Mouse (Mus musculus) left cerebral cortex, adult 18-20 months (tissue): ENCODE results near the gene Setd2. TPM values are rescaled to one million over a fixed set of nuclear protein-coding genes. Genes with fewer than 3 reads are reported as not detected.
A peak's percentile ranks its signal among the peaks of the same experiment; 100 is the strongest.

Experiments used
- DNase-seq, 2 experiments: peaks; one replicate each; pipeline ENCODE4 v3.0.0; 2021 to 2022; ENCODE audit warnings: low spot score in 2 of 2, mixed read lengths in 1 of 2
- long read RNA-seq, 2 experiments: library from polyadenylated mRNA; stranded (forward); transcript quantifications; one replicate each; pipeline ENCODE4 v2.0.0; 2021
- total RNA-seq, 2 experiments: library from RNA; stranded (reverse); gene quantifications; 2 replicates each; pipeline ENCODE4 v1.2.3; 2021

Gene Setd2
- total RNA-seq, result 10 to 100 TPM; 60.2 to 61.9 TPM
- long read RNA-seq, experiment 1, partial matches to known transcripts, result 9 of 14 reads
- long read RNA-seq, experiment 1, other reads (novel, unspliced or antisense), result 4 of 14 reads
- long read RNA-seq, experiment 2, partial matches to known transcripts, result 4 of 7 reads
- long read RNA-seq, experiment 2, other reads (novel, unspliced or antisense), result 2 of 7 reads

GRCm38 (mm10) chr9:110532538-110533291, at the start of gene Setd2:
TSS of gene Setd2 (plus strand) at chr9:110532597.
- peak; percentile 46 to 52 for DNase-seq

DNA sequence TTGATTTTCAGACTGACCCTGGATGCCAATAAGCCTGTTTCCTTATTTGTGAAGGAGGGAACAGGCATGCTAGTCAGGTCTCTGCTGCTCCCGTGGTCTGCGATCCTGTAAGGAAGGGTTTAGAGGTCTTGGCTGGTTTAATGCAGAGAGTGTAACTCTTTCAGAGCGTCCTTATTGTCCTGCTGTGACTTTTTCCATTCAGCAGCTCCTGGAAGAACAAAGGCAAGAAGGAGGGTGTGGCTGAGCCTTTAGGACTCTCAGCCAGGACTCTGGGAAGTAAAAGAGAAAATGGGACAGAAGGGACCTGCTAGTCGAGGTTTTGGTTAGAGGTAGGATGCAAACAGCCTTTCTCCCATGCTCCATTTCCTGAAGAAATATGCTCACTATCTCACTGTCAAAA, 43.6 kb upstream of the Setd2 start:
- no peak for DNase-seq

GRCm38 (mm10) chr9:110490913-110491312, 41.5 kb upstream of the Setd2 start:
- DNase-seq, result no peak

GRCm38 (mm10) chr9:110525737-110526136, 6.7 kb upstream of the Setd2 start:
- no peak for DNase-seq

DNA sequence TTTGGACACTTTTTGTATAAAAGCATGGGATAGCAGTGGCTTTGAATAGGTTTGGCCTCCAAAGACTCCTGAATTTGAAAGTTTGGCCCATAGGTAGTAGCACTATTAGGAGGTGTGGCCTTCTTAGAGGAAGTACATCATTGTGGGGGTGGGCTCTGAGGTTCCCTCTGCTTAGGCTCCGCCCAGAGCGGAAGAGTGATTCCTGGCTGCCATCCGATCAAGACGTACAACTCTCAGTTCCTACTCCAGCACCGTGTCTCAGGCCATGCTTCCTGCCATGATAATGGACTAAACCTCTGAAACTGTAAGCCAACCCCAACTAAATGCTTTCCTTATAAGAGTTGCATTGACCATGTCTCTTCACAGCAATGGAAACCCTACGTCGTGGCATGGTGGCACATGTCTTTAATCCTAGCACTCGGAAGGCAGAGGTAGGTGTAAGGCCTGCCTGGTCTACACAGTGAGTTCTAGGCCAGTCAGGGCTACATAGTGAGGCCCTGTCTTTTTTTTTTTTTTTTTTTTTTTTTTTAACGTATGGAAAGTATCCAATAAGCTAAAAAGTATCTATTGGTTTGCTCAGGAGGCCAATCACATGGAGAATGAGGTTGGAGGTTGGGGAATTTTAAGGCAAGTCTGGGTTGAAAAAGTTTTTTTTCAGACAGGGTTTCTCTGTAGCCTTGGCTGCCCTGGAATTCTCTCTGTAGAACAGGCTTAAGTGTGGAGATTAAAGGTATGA, 3.2 kb upstream of the Setd2 start:
- no peak for DNase-seq

GRCm38 (mm10) chr9:110530650-110531049, 1.7 kb upstream of the Setd2 start:
- no peak for DNase-seq

DNA sequence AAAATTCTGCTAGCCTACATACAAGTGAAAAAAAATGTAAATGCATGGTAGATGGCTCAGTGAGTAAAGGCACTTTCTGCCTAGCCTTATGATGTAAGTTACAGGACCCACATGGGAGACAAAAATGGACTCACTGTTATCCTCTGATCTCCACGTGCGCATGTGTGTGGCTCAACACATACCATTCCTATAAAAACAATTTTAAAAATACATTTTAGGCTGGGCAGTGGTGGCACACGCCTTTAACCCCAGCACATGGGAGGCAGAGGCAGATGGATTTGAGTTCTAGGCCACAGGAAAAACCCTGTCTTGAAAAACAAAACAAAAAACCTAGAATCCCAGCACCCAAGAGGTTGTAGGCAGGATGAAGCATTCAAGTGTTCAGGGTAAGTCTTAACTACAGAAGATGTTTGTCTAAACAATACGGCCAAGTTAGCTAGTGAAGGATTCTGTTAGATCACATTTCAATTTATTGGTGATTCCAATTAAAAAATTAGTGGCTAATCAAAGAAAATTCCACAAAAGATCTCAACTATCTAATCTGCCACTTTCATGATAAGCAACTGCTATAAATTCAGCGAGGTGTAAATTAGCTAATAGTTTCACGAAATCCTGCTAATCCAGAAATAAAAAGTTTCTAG, 1.1 kb upstream of the Setd2 start:
- no peak for DNase-seq

DNA sequence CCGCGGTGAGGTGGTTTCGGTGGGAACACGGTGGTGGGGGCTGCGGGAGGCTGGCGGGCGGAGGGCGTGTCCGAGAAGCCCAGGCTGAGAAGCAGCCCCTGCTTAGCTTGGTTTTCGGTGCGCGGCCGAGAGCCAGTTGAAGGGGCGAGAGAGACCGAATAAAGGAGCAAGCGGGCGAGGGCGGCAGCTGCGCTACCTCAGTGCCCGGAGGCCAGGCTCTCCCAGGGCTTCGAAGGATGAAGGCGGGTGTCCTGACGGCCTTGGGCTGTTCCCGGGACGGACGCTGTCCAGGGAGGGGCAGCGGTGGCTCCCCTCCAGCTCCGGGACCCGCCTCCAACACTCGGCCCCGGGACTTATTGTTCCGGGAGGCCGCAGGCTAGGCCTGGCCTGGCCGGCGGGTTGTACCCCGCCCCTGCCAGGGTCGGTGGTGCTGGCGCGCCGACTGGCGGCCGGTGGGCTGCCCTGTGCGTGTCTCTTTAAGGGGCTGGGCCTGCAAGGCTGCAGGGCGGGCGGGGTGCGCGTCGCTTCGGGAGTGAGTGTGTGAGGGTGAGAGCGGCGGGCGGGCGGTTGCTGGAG, 395 bp upstream of the Setd2 start:
- DNase-seq, result peak; percentile 86 to 94

DNA sequence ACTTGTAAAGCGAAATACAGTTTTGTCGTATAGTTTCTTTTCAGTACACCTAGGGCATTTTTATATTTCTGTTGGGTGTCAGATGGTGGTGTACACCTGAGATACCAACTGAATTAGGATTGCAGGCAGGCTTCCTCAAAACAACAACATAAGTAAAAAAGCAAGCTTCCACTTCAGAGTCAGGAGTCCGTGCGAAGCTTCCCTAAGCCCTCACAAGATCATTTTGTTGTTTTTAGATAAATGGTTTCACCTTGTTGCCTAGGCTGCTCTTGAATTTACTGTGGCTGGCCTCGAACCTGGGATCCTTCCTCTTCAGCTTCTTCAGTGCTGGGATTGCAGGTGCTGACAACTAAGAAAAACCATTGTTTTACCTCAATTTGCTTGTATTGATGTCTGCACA, 1.2 kb downstream of the Setd2 start:
- no peak for DNase-seq

GRCm38 (mm10) chr9:110535114-110535513, 2.7 kb downstream of the Setd2 start:
- DNase-seq, result no peak

GRCm38 (mm10) chr9:110536636-110537035, 4.2 kb downstream of the Setd2 start:
- DNase-seq, result no peak

GRCm38 (mm10) chr9:110538511-110538910, 6.1 kb downstream of the Setd2 start:
- DNase-seq, result no peak

DNA sequence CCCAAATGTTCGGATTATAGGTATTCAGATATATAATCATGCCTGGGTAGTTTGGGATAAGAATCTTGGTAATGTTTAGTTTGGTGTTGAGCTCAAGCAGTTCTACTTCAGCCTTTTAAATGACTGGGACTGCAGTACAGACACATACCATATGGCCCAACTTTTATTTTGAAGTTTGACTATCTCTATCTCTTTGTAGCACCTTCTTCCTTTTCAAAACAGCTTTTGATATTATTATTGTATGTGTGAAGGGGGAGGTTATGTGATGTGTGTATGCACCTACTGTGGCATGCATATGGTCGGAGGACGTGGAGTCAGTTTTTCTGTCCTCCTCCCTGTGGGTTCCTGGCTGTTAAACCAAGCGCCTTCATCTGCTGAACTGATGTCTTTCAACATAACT, 9.6 kb downstream of the Setd2 start:
- no peak for DNase-seq

GRCm38 (mm10) chr9:110548261-110548660, 15.9 kb downstream of the Setd2 start:
- no peak for DNase-seq

- DNase-seq, result no peak
These were observed 35.9 kb downstream of the Setd2 start for GRCm38 (mm10) chr9:110568309-110568708.

DNA sequence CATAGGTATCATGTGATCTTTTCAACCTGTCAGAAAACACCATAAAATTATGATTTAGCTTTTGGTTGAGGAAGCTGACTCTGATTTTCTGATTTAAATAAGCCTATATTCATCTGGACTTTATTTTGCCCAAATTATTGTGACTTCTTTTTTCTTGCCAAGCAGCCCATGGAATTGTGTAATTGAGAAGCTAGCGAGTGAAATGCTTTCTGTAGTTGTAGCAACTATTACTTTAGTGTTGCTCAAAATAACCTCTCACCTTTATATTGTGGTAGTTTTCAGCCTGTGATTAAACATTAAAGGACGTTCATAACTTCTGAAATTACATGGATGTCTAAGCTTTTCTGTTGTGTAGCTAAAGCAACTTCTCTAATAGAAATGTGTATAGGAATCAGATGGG, 49.8 kb downstream of the Setd2 start:
- DNase-seq, result no peak

DNA sequence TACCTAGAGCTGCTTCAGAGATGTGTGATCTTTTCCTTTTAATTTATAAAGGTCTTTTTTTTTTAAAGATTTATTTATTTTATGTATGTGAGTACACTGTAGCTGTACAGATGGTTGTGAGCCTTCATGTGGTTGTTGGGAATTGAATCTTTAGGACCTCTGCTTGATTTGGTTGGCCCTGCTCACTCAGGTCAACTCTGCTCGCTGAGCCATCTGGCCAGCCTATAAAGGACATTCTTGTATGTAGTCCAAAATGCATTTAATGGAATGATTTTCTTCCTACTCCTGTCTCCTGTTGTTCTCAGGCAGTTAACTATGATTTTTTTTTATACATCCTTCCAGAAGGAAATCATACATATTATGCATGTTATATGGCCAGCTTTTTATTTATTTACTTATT, 51.1 kb downstream of the Setd2 start:
- DNase-seq, result no peak

DNA sequence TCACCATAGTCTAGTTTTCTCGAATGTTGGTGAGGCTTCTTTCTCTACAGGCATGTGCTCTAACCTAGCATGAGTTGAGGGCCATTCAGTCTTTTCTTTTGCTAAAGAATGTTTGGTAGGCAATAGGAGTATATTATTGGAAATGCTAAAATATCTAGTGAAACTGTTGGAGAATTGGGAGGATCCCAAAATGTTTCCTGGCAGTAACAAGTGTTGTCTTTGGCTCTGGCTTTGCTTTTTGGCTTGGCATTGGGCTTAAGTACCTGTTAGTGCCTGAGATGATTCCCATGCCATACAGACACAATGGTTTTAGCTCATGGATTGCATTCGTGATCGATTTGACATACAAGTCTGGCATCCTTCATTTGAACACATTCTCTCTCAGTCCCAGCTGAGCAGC, 79.1 kb downstream of the Setd2 start:
- DNase-seq, result no peak

- DNase-seq, result no peak
These were observed 84.7 kb downstream of the Setd2 start for GRCm38 (mm10) chr9:110617081-110617480.

DNA sequence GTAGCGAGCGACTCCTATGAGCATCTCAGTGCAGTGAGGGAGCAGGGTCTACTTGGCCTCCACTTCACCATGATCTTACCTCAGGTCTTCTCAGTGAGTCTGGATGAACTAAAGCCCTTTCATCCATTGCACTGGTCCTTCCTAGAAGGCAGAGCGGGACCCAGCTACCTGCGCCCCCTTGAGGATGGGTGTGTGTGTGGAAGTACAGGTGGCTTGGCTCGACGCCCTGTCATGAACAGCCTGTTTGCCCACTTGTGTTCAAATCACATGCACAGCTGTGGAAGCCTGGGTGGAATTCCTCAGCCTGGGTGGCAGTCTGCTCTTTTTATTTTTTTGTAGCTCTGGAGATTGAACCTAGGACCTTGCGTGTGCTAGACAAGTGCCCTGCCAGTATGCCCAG, 87.8 kb downstream of the Setd2 start:
- DNase-seq, result no peak

GRCm38 (mm10) chr9:110620685-110621084, 88.3 kb downstream of the Setd2 start:
- DNase-seq, result no peak
